Mouse (Mus musculus): Measurements from ENCODE around the gene Zfp605. TPM values are rescaled to one million over a fixed set of nuclear protein-coding genes. Genes with fewer than 3 reads are reported as not detected.
"Not testable (repeated sequence)": the region's sequence is repeated elsewhere in the genome, so short reads cannot be mapped to it uniquely, and the experiment has no call there.

The Zfp605 gene
- 10 to 100 TPM; 15.9 to 16.7 TPM for total RNA-seq (2021)
- long read RNA-seq, experiment 1, transcript Zfp605-202 (5 exons, 3,158 nt): major isoform, 6 of 11 reads
- long read RNA-seq, experiment 1, transcript Zfp605-204 (5 exons, 748 nt): minor isoform, 5 of 11 reads
- long read RNA-seq, experiment 1, partial matches to known transcripts: 0 of 11 reads
- long read RNA-seq, experiment 1, other reads (novel, unspliced or antisense): 0 of 11 reads
- long read RNA-seq, experiment 2, transcript Zfp605-202 (5 exons, 3,158 nt): major isoform, 6 of 11 reads
- long read RNA-seq, experiment 2, partial matches to known transcripts: 0 of 11 reads
- long read RNA-seq, experiment 2, other reads (novel, unspliced or antisense): 3 of 11 reads

- peak; percentile 91 for DNase-seq (ENCODE audit: extremely low spot score in 1 of 2, low spot score in 2 of 2)
- Histone ChIP-seq H3K27ac (peak within 1 kb of the TSS; percentile 89), H3K4me3 (peak within 1 kb of the TSS; percentile 76)
- intact Hi-C loops (cut with DNase I): loop anchor here (2.0 to 10.0 kb wide), 4 partner anchors 25 to 1455 kb away; partner anchors contain the start of genes Chfr and Zfp932
- TF ChIP-seq CTCF (IDR thresholded peaks at IDR 0.05): no peak
These were observed at the start of gene Zfp605 for GRCm38 (mm10) chr5:110109991-110110441. Gene Zfp605 (plus strand): TSS chr5:110110092.

GRCm38 (mm10) chr5:110072413-110072812 lies 37.5 kb upstream of the Zfp605 start, which contains the start of gene Gm17655:
Gene Gm17655 (minus strand): TSS chr5:110072513.
- H3K27ac ChIP-seq; intact Hi-C loops (cut with DNase I): not testable (repeated sequence)

DNA sequence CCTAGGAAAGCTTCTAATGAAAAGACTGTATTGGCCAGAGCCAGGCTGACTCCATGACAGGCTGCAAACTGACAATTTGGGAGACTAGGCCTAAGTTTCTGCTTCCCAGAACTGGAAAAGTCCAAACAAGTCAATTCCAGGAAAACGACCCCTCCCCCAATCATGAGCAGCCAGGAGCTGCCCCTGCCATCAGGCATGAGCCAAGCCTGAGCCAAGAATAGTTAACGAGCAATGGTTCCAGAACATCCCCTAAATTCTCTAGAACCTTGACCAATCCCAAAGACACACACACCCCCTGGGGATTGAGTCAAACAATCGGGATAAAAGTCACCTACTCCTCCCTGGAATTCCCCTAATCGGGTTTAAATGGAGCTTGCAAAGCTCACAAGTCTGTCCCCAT lies 26.9 kb upstream of the Zfp605 start:
- intact Hi-C loops (cut with DNase I): no loop called here
- H3K4me3 ChIP-seq: no peak overlapping the region
- no peak for DNase-seq (ENCODE audit: extremely low spot score in 1 of 2, low spot score in 2 of 2)
- no peak overlapping the region for H3K27ac ChIP-seq
- no peak for TF ChIP-seq CTCF (IDR thresholded peaks at IDR 0.05)

More at GRCm38 (mm10) chr5:110072413-110072812, 37.5 kb upstream of the Zfp605 start, which contains the start of gene Gm17655:
- H3K4me3 ChIP-seq; DNase-seq (ENCODE audit: extremely low spot score in 1 of 2, low spot score in 2 of 2): not testable (repeated sequence)

DNA sequence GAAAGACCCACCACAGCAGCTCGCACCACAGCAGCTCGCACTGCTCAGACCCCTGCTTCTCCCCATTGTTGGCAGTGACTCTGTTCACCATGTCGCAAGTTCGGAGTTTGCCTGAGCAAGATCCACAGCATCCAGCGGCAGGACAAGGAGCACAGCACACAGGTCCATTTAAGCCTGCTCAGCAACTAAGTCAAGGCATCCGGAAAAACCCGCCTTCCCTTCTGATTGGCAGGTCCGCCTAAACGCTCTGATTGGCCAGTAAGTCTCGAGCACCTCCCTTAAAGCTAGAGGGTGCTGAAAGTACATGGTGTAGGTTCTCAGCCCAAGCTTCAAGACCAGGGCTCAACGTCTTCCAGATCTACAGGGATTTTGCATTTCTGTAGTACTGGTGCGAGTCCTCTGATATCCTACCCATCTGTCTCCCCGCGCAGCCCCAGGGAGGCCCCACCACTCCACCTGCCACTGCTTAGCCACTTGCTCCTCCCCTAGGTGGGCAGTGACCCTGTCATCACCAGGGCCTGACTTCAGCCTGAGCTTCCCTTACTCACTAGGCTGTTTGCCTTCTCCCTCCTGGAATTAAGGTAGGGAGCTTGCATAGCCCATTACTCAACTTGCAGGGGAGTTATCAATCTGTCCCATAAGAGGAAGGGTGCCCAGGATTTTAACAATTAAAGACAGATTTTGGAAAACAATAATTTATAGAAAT lies 23.6 kb upstream of the Zfp605 start:
- no peak for DNase-seq (ENCODE audit: extremely low spot score in 1 of 2, low spot score in 2 of 2)
- Histone ChIP-seq H3K27ac (no peak overlapping the region), H3K4me3 (no peak overlapping the region)
- TF ChIP-seq CTCF (IDR thresholded peaks at IDR 0.05): no peak
- intact Hi-C loops (cut with DNase I): no loop called here

DNA sequence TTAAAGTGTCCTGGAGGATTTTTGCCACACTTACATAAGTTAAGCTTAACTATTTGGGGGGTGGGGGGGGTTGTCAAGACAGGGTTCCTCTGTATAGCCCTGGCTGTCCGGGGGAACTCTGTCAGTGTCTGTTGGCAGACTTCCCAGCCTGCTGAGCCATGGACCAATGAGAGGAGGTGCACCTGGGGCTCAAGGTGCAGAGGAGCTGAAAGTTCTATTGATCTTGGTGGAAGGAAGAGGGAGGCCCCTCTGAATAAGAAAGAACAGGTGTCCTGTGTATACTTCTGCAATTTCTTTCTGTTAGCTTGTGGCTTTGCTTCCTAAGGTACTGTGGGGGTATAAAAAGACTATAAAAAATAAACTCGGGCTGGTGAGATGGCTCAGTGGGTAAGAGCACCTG lies 18.3 kb upstream of the Zfp605 start:
- intact Hi-C loops (cut with DNase I): no loop called here
- TF ChIP-seq CTCF (IDR thresholded peaks at IDR 0.05): no peak
- no peak overlapping the region for H3K27ac ChIP-seq
- no peak for DNase-seq (ENCODE audit: extremely low spot score in 1 of 2, low spot score in 2 of 2)
- H3K4me3 ChIP-seq: no peak overlapping the region

DNA sequence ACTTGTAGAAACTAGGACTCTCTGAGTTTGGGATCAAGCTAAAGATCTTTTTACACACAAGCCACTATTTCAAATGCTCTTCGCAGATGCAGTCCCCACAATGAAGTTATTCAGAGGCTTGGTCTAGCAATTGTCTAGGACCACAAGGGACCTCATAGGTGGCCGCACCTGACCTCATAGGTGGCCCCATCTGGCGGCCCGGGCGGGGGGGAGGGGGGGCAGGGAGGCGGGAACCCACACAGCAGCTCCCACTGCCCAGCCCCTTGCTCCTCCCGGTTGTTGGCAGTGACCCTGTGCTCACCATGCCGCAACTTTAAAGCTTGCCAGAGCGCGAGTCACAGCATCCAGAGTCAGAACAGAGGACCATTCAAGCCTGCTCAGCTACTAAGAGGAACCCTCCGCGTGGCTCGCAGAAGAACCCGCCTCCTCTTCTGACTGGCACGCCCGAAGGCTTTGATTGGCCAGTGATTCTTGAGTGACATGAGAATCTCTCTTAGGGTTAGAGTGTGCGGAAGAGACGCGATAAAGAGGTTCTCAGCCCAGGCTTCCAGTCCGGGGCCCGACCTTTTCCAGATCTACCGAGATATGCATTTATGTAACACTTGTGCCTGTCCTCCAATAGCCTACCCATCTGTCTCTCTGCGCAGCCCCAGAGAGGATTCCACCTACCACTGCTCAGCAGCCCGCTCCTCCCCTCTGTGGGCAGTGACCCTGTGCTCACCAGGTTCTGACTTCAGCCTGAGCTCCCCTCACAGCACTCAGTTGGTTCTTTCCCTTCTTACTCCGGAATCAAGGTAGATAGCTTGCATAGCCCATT lies 15.7 kb upstream of the Zfp605 start, which contains the start of gene Gm35315:
Gm35315 (minus strand) TSS at position 391 of the 817 bp plus-strand sequence.
- intact Hi-C loops (cut with DNase I): loop anchor here (2.0 kb wide), 1 partner anchor 35 kb away; no protein-coding TSS in a partner anchor
- H3K27ac ChIP-seq: peak within 1 kb of the TSS; percentile 94
- H3K4me3 ChIP-seq: peak within 1 kb of the TSS; percentile 64
- no peak for TF ChIP-seq CTCF (IDR thresholded peaks at IDR 0.05)
- peak; percentile 84 to 88 for DNase-seq (ENCODE audit: extremely low spot score in 1 of 2, low spot score in 2 of 2)

- Histone ChIP-seq H3K27ac (peak overlapping the region; percentile 94), H3K4me3 (peak overlapping the region; percentile 64)
- no peak for DNase-seq (ENCODE audit: extremely low spot score in 1 of 2, low spot score in 2 of 2)
- no peak for TF ChIP-seq CTCF (IDR thresholded peaks at IDR 0.05)
- intact Hi-C loops (cut with DNase I): loop anchor here (2.0 kb wide), 1 partner anchor 36 kb away; no protein-coding TSS in a partner anchor
These were observed 15.1 kb upstream of the Zfp605 start for GRCm38 (mm10) chr5:110094847-110095213.

- DNase-seq (ENCODE audit: extremely low spot score in 1 of 2, low spot score in 2 of 2): peak in 1 of 2 experiments; percentile 34
- no peak for TF ChIP-seq CTCF (IDR thresholded peaks at IDR 0.05)
- no peak overlapping the region for H3K27ac ChIP-seq
- intact Hi-C loops (cut with DNase I): no loop called here
- H3K4me3 ChIP-seq: no peak overlapping the region
These were observed 10.9 kb upstream of the Zfp605 start for GRCm38 (mm10) chr5:110098991-110099477.

DNA sequence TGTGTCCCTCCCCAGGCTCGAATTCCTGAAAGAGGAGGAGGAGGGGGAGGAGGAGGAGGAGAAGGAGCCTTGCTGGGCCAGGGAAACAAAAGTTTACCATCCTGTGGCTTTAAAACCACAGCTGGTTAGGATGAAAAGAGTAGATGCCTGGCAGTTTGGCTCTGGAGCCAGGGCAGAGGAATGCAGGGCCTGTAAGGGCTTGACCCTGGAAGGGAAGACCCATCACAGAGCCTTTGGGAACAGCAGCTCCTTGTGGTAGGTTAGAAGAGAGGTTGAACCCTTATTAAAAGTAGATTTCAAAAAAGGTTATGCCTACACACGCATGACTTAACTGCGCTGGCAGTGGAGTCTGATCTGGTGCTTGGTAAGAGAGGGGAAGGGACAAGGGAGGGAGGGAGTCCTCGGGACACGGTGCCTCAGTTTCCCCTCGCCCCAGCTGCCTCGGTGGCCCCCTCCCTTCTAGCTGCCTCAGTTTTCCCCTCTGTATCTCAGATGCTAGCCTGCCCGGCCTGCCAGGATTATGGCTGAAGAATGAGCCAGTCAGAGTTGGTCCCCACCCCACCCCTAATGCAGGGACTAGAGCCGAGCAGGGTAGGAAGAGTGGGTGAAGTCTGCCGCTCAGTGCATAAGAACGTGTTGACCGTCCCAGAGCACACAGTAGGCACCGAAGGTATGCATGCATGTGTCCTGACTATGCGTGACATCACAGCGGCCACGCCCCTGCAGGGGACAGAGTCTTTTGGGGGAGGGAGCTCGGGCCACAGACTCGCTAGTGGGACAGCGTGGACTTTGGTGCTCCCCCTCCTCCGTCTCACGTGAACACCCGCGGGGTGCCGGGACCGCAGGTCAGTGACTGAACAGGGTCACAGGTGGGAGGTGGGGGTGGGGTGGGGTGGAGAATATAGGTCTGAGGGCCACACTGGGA lies 10.0 kb upstream of the Zfp605 start, which contains the start of gene Plcxd1:
Plcxd1 (plus strand) TSS at position 314 of the 925 bp plus-strand sequence.
- no peak; the same call in 1 of the 2 replicates for TF ChIP-seq CTCF (IDR thresholded peaks at IDR 0.05)
- H3K27ac ChIP-seq: peak within 1 kb of the TSS; percentile 91
- peak within 1 kb of the TSS; percentile 53 for H3K4me3 ChIP-seq
- peak in 1 of 2 experiments; percentile 19 for DNase-seq (ENCODE audit: extremely low spot score in 1 of 2, low spot score in 2 of 2)
- intact Hi-C loops (cut with DNase I): loop anchor here (10.0 kb wide), 2 partner anchors 105 to 1445 kb away; partner anchors contain the start of gene Zfp932
